Mouse (Mus musculus): ENCODE data around the gene Prrx1.

DNA sequence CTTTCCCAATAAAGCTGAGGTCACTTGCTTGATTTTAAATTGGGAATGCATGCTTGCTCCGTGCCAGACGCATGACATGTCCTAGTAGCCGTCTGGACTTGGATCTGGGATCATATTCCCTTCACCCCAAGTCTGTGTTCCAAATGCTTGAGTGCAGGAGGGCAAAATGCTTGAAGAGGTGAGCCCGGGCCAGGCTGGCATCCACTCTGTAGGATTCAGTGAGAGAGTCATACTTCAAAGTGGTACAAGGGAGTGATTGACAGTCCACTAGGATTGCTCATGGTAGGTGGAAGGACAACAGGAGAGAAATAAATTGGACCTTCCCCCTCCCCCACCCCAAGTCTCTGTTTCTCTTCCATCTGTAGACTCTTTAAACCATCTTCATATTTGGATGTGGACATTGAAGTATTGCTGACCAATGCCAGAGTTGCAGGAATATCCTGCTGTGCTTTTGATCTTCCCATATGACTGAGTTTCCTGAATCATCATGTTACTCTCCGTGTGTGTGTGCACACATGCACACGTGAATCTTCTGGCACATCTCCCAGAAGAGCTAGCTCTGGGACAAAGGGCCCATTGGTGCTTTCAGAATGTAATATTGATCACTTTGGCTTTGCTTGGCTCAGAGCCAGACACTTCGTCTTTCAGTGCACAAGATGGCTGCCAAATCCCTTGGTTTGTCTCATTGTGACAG, 25.2 kb upstream of the Prrx1 start:
- TF ChIP-seq CTCF (IDR thresholded peaks at IDR 0.05; ENCODE audit: borderline replicate concordance, control insufficient read depth, extremely low read depth, insufficient read depth, low read length, poor library complexity): no peak
- TF ChIP-seq POLR2A (IDR thresholded peaks at IDR 0.05; ENCODE audit: control insufficient read depth, extremely low read depth, insufficient read depth, low read length, poor library complexity): no peak
